Mouse (Mus musculus) limb, embryonic 11.5 days (tissue): ENCODE measurements around the gene Fcf1. TPM values are rescaled to one million over a fixed set of nuclear protein-coding genes. Genes with fewer than 3 reads are reported as not detected.

Source experiments
- ATAC-seq: fragments of 200-750 bp; cut with Nextera tagmentation; 2 replicates; pipeline ENCODE4 v1.8.0; 2017; ENCODE audit warnings: low read depth; ENCODE audit not compliant: insufficient number of reproducible peaks, low FRiP score, low TSS enrichment
- DNase-seq: peaks from one replicate; pipeline ENCODE4 v3.0.0-alpha.2; 2015; ENCODE audit warnings: low spot score
- H3K27ac ChIP-seq: fragments of 300-500 bp; sonication (generic); replicated peaks from 2 replicates; pipeline ENCODE4 v1.5.1; 2014; ENCODE audit warnings: low read depth, mild to moderate bottlenecking, low read length
- H3K27me3 ChIP-seq: fragments of 300-500 bp; sonication (generic); 2 replicates; pipeline ENCODE4 v1.6.1; 2014; ENCODE audit warnings: mild to moderate bottlenecking, low read length, mixed read lengths; ENCODE audit not compliant: control insufficient read depth, insufficient read depth
- H3K36me3 ChIP-seq: fragments of 300-500 bp; sonication (generic); 2 replicates; pipeline ENCODE4 v1.6.1; 2014; ENCODE audit warnings: mild to moderate bottlenecking, low read length, moderate library complexity, mixed read lengths; ENCODE audit not compliant: control insufficient read depth, insufficient read depth
- H3K4me1 ChIP-seq: fragments of 300-500 bp; sonication (generic); 2 replicates; pipeline ENCODE4 v1.6.1; 2014; ENCODE audit warnings: low read length, mixed read lengths; ENCODE audit not compliant: control insufficient read depth, insufficient read depth
- H3K4me2 ChIP-seq: fragments of 300-500 bp; sonication (generic); 2 replicates; pipeline ENCODE4 v1.6.1; 2014; ENCODE audit warnings: low read depth, mild to moderate bottlenecking, moderate library complexity; ENCODE audit not compliant: severe bottlenecking
- H3K4me3 ChIP-seq: fragments of 300-500 bp; sonication (generic); 2 replicates; pipeline ENCODE4 v1.5.1; 2014; ENCODE audit warnings: low read depth, low read length
- H3K9ac ChIP-seq: fragments of 300-500 bp; sonication (generic); 2 replicates; pipeline ENCODE4 v1.6.1; 2014; ENCODE audit warnings: mild to moderate bottlenecking, low read length
- H3K9me3 ChIP-seq: fragments of 300-500 bp; sonication (generic); 2 replicates; pipeline ENCODE4 v1.6.1; 2016; ENCODE audit warnings: low read length; ENCODE audit not compliant: control insufficient read depth
- WGBS: fragments of 180-500 bp; shearing (Covaris S2); extraction: QIAGEN DNeasy Blood & Tissue Kit; methylation state at CpG from one replicate; pipeline ENCODE4 v1.1.7; 2014; 5-methylcytosine and 5-hydroxymethylcytosine counted together
- polyA plus RNA-seq: library from polyadenylated mRNA; unstranded; fragments of >200 nt; fragmentation: Nextera tagmentation; extraction: Ambion mirVana; gene quantifications from 2 replicates; pipeline ENCODE4 v1.2.1, GENCODE M21; 2014

The Fcf1 gene
- polyA plus RNA-seq, 1 experiment from 2014 or later: 169 TPM

- no peak overlapping the region for H3K4me3 ChIP-seq
- no peak for ATAC-seq
- H3K36me3 ChIP-seq: peaks cover 9% of the 10 kb centered on the region
- 94% methylated on average over 2 of the region's 2 CpGs for WGBS
- no peaks in the 10 kb centered on the region for H3K27me3 ChIP-seq
- no peaks in the 10 kb centered on the region for H3K4me1 ChIP-seq
- no peaks in the 10 kb centered on the region for H3K9me3 ChIP-seq
- H3K9ac ChIP-seq: no peak overlapping the region
- H3K27ac ChIP-seq: no peak overlapping the region
- H3K4me2 ChIP-seq: no peak overlapping the region
- no peak for DNase-seq
These were observed 39.8 kb downstream of the Fcf1 start for GRCm38 (mm10) chr12:85010541-85010940.

GRCm38 (mm10) chr12:85012185-85012584 lies 41.5 kb downstream of the Fcf1 start:
- no peak for ATAC-seq
- H3K9me3 ChIP-seq: no peaks in the 10 kb centered on the region
- WGBS: 90% methylated on average over 2 of the region's 2 CpGs
- H3K4me2 ChIP-seq: no peak overlapping the region
- no peaks in the 10 kb centered on the region for H3K4me1 ChIP-seq
- H3K36me3 ChIP-seq: peaks cover 9% of the 10 kb centered on the region
- no peak for DNase-seq
- no peak overlapping the region for H3K9ac ChIP-seq
- H3K27me3 ChIP-seq: no peaks in the 10 kb centered on the region
- H3K4me3 ChIP-seq: no peak overlapping the region
- no peak overlapping the region for H3K27ac ChIP-seq

GRCm38 (mm10) chr12:85022071-85022470 lies 51.4 kb downstream of the Fcf1 start:
- Histone ChIP-seq H3K27me3 (no peaks in the 10 kb centered on the region), H3K4me2 (no peak overlapping the region), H3K36me3 (no peaks in the 10 kb centered on the region), H3K4me3 (no peak overlapping the region), H3K27ac (no peak overlapping the region), H3K9ac (no peak overlapping the region), H3K9me3 (no peaks in the 10 kb centered on the region), H3K4me1 (no peaks in the 10 kb centered on the region)
- DNase-seq (no peak), ATAC-seq (no peak)
- 96% methylated on average over 1 of the region's 1 CpGs for WGBS

DNA sequence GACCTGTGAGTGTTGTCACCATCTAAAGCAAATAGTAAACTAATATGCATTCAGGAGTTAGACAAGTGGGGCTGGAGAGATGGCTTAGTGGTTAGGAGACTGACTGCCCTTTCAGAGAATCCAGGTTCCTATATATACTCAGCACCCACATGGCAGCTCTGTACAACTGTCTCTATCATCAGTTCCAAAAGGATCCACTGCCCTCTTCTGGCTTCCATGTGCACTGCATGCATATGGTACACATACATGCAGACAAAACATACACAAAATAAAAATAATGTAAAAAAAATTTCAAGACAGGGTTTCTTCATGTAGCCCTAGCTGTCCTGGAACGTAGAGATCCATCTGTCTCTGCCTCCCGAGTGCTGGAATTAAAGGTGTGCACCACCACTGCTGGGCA lies 62.0 kb downstream of the Fcf1 start:
- no peaks in the 10 kb centered on the region for H3K27me3 ChIP-seq
- H3K4me2 ChIP-seq: no peak overlapping the region
- peak; percentile 28 for DNase-seq
- H3K9ac ChIP-seq: no peak overlapping the region
- H3K27ac ChIP-seq: no peak overlapping the region
- H3K4me3 ChIP-seq: no peak overlapping the region
- no peak for ATAC-seq
- no peaks in the 10 kb centered on the region for H3K4me1 ChIP-seq
- H3K36me3 ChIP-seq: peaks cover 16% of the 10 kb centered on the region; the same call in 1 of the 2 replicates
- H3K9me3 ChIP-seq: no peaks in the 10 kb centered on the region
- 96% methylated on average over 2 of the region's 2 CpGs for WGBS

Other genes starting within 250 kb of the Fcf1 start
- gene Npc2, start 197.7 kb upstream of the Fcf1 start, polyA plus RNA-seq: 62.4 and 63.5 TPM in 2 replicates
- 121 and 123 TPM in 2 replicates for gene Isca2, start 197.6 kb upstream of the Fcf1 start, polyA plus RNA-seq
- 0.20 and 0.23 TPM in 2 replicates for gene Ltbp2, start 94.4 kb upstream of the Fcf1 start, polyA plus RNA-seq
- 18.0 and 18.9 TPM in 2 replicates for gene Arel1, start within 50 bp of the Fcf1 start, polyA plus RNA-seq
- gene Ylpm1, start 25.4 kb downstream of the Fcf1 start, polyA plus RNA-seq: 49.2 and 51.2 TPM in 2 replicates
- gene Prox2, start 139.9 kb downstream of the Fcf1 start, polyA plus RNA-seq: 2.6 and 3.3 TPM in 2 replicates
- gene Dlst, start 139.9 kb downstream of the Fcf1 start, polyA plus RNA-seq: 108 and 109 TPM in 2 replicates
- gene Rps6kl1, start 180.4 kb downstream of the Fcf1 start, polyA plus RNA-seq: 0.51 and 0.61 TPM in 2 replicates
- 13.4 and 13.5 TPM in 2 replicates for gene Pgf, start 206.9 kb downstream of the Fcf1 start, polyA plus RNA-seq
- gene Eif2b2, start 248.6 kb downstream of the Fcf1 start, polyA plus RNA-seq: 102 and 103 TPM in 2 replicates